Mouse (Mus musculus): Measurements from ENCODE around the gene Lyar. TPM values are rescaled to one million over a fixed set of nuclear protein-coding genes. Genes with fewer than 3 reads are reported as not detected.

Gene Lyar
- total RNA-seq, 1 experiment from 2014 or later = 93.0 TPM

Other genes with a start within 250 kb of the Lyar start
- gene Stx18, start 181.7 kb upstream of the Lyar start, total RNA-seq (2017) = 28.5 and 43.0 TPM in 2 replicates
- gene Nsg1, start 60.6 kb upstream of the Lyar start, total RNA-seq (2017) = 8.4 and 16.8 TPM in 2 replicates
- 9.4 and 12.1 TPM in 2 replicates for gene Zbtb49, start within 50 bp of the Lyar start, total RNA-seq (2017)
- gene Tmem128, start 39.7 kb downstream of the Lyar start, total RNA-seq (2017) = 28.4 and 40.1 TPM in 2 replicates
- gene Otop1, start 55.5 kb downstream of the Lyar start, total RNA-seq (2017) = not detected in 2 replicates
- gene Drd5, start 98.9 kb downstream of the Lyar start, total RNA-seq (2017) = not detected in 2 replicates

All from hematopoietic stem cell, adult 5-6 weeks (primary cell).